Mouse (Mus musculus) left cerebral cortex, postnatal 4 days (tissue): ENCODE measurements around the gene Fbxw16. TPM values are rescaled to one million over a fixed set of nuclear protein-coding genes. Genes with fewer than 3 reads are reported as not detected.
"Not testable (repeated sequence)": the region's sequence is repeated elsewhere in the genome, so short reads cannot be mapped to it uniquely, and the experiment has no call there.

Experiments
- DNase-seq: peaks from one replicate; pipeline ENCODE4 v3.0.0-alpha.2; 2022
- intact Hi-C: fragments of 180-260 bp; cut with DNase I; formaldehyde crosslinking; loops from one replicate; pipeline ENCODE4 v1.15.1; 2025
- total RNA-seq, 2 experiments: library from RNA; stranded (reverse); gene quantifications; 2 replicates each; pipeline ENCODE4 v1.2.3; 2021

Fbxw16 gene
- total RNA-seq = not detected

DNA sequence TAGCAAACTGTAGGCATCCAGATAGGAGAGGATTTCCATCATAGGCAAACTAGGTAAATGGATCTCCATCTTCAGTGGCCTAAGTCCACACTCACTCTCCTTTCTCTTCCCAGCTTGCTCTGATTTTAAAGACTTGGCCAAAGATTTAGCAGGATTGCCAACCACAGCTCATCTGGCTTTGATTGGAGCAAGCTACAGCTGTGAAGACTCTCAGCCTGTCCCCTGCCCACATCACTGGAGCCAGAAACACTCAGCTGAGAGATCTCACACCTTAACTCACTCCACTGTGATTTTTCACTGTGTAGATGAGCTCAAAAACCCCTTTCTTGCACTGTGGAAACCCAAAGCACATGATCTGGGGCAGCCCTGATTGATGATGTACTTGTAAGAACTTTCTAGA, at the start of gene Fbxw16:
Gene Fbxw16 (minus strand): TSS at position 101 of the 400 bp plus-strand sequence.
- intact Hi-C loops = no loop called here
- DNase-seq = no peak

DNA sequence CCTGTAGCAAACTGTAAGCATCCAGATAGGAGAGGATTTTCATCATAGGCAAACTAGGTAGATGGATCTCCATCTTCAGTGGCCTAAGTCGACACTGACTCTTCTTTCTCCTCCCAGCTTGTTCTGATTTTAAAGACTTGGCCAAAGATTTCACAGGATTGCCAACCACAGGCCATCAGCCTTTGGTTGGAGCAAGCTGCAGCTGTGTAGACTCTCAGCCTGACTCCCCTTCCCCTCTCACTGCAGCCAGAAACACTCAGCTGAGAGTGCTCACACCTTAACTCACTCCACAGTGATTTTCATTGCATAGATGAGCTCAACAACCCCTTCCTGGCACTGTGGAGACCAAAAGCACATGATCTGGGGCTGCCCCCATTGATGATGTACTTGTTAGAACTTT, 46.8 kb upstream of the Fbxw16 start, which contains the start of gene Fbxw19:
Gene Fbxw19 (minus strand): TSS at position 101 of the 400 bp plus-strand sequence.
- DNase-seq, intact Hi-C loops: not testable (repeated sequence)

DNA sequence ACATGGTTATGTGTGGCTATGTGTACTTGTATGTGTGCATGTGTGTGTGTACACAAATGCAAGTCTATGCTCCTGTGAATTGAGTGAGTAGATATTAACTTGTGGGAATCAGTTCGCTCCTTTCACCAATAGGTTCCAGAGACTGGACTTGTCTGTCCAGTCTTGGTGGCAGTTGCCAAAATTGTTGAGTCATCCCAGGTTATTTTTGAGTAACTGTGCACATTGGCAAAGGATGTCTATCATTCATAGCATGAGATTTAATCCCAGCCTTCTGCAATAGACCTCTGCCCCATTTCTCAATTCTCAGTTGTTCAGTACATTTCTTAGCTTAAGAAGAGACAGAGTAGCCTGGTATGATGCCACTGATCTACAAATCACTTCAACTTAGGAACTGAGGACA, 16.0 kb downstream of the Fbxw16 start:
- no peak for DNase-seq
- intact Hi-C loops = no loop called here

DNA sequence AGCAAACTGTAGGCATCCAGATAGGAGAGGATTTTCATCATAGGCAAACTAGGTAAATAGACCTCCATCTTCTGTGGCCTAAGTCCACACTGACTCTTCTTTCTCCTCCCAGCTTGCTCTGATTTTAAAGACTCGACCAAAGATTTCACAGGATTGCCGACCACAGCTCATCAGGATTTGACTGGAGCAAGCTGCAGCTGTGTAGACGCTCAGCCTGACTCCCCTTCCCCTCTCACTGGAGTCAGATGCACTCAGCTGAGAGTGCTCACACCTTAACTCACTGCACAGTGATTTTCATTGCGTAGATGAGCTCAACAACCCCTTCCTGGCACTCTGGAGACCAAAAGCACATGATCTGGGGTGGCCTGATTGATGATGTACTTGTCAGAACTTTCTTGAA, 44.7 kb downstream of the Fbxw16 start, which contains the start of gene Fbxw22:
Gene Fbxw22 (minus strand): TSS at position 101 of the 400 bp plus-strand sequence.
- DNase-seq, intact Hi-C loops: not testable (repeated sequence)

Other genes starting within 250 kb of the Fbxw16 start
- not detected for gene Fbxw20, start 214.4 kb downstream of the Fbxw16 start, total RNA-seq
- not detected for gene Fbxw14, start 161.5 kb downstream of the Fbxw16 start, total RNA-seq
- gene Fbxw28, start 109.5 kb downstream of the Fbxw16 start, total RNA-seq = not detected
- gene Fbxw22, start 44.8 kb downstream of the Fbxw16 start, total RNA-seq = not detected
- not detected for gene Fbxw19, start 46.7 kb upstream of the Fbxw16 start, total RNA-seq
- not detected for gene Fbxw15, start 119.1 kb upstream of the Fbxw16 start, total RNA-seq
- not detected for gene Fbxw24, start 176.9 kb upstream of the Fbxw16 start, total RNA-seq
- gene Fbxw25, start 215.5 kb upstream of the Fbxw16 start, total RNA-seq = not detected